Mouse (Mus musculus) limb, embryonic 13.5 days (tissue): Measurements from ENCODE around the gene Rps23. TPM values are rescaled to one million over a fixed set of nuclear protein-coding genes. Genes with fewer than 3 reads are reported as not detected.
A peak's percentile ranks its signal among the peaks of the same experiment; 100 is the strongest.

Experiments
- ATAC-seq: fragments of 200-750 bp; cut with Nextera tagmentation; 2 replicates; pipeline ENCODE4 v1.8.0; 2017; ENCODE audit warnings: low read depth, moderate number of reproducible peaks, moderate TSS enrichment; ENCODE audit not compliant: low FRiP score
- H3K27ac ChIP-seq: fragments of 300-500 bp; sonication (generic); 2 replicates; pipeline ENCODE4 v1.5.1; 2015; ENCODE audit warnings: inconsistent platforms, mild to moderate bottlenecking, moderate library complexity
- H3K27me3 ChIP-seq: fragments of 300-500 bp; sonication (generic); 2 replicates; pipeline ENCODE4 v1.6.1; 2015; ENCODE audit warnings: mild to moderate bottlenecking, inconsistent platforms
- H3K36me3 ChIP-seq: fragments of 300-500 bp; sonication (generic); 2 replicates; pipeline ENCODE4 v1.6.1; 2015; ENCODE audit warnings: inconsistent platforms, mild to moderate bottlenecking, moderate library complexity
- H3K4me1 ChIP-seq: fragments of 300-500 bp; sonication (generic); 2 replicates; pipeline ENCODE4 v1.6.1; 2015; ENCODE audit warnings: inconsistent platforms
- H3K4me2 ChIP-seq: fragments of 300-500 bp; sonication (generic); replicated peaks from 2 replicates; pipeline ENCODE4 v1.6.1; 2015; ENCODE audit warnings: inconsistent platforms, mild to moderate bottlenecking, moderate library complexity
- H3K4me3 ChIP-seq: fragments of 300-500 bp; sonication (generic); 2 replicates; pipeline ENCODE4 v1.5.1; 2015; ENCODE audit warnings: moderate library complexity, mild to moderate bottlenecking, inconsistent platforms
- H3K9ac ChIP-seq: fragments of 300-500 bp; sonication (generic); 2 replicates; pipeline ENCODE4 v1.6.1; 2015; ENCODE audit warnings: mild to moderate bottlenecking, inconsistent platforms
- H3K9me3 ChIP-seq: fragments of 300-500 bp; sonication (generic); 2 replicates; pipeline ENCODE4 v1.6.1; 2016; ENCODE audit warnings: inconsistent platforms
- WGBS: fragments of 180-500 bp; shearing (Covaris S2); methylation state at CpG from one replicate; pipeline ENCODE4 v1.1.7; 2015; 5-methylcytosine and 5-hydroxymethylcytosine counted together
- polyA plus RNA-seq: library from polyadenylated mRNA; unstranded; fragments of >200 nt; fragmentation: Nextera tagmentation; extraction: Ambion mirVana; gene quantifications from 2 replicates; pipeline ENCODE4 v1.2.1, GENCODE M21; 2015

Rps23 gene
- polyA plus RNA-seq, 1 experiment from 2014 or later = 232 TPM

DNA sequence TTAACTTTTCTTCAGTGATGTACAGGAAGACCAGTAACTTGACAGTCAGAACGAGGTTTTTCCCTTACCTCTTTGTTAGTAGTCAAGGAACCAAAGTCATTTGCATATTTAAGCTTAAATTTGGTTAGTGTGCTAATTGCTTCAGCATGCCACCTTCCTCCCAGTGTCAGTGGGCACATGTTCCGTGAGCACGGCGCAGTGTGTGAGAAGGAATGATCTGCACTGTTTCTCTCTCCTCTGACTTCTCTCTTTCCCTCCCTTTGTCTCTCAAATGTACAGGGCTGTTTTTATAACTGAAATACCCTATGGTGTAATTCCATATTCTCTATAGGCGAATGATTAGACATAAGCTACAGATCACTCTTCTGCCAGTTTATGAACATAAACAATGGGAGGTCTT, 16.8 kb downstream of the Rps23 start:
- Histone ChIP-seq H3K4me3 (no peak overlapping the region), H3K9me3 (no peaks in the 10 kb centered on the region), H3K36me3 (no peaks in the 10 kb centered on the region), H3K9ac (no peak overlapping the region), H3K27ac (no peak overlapping the region), H3K4me1 (no peaks in the 10 kb centered on the region), H3K27me3 (no peaks in the 10 kb centered on the region), H3K4me2 (no peak overlapping the region)
- ATAC-seq = no peak
- 82% methylated on average over 5 of the region's 5 CpGs for WGBS

DNA sequence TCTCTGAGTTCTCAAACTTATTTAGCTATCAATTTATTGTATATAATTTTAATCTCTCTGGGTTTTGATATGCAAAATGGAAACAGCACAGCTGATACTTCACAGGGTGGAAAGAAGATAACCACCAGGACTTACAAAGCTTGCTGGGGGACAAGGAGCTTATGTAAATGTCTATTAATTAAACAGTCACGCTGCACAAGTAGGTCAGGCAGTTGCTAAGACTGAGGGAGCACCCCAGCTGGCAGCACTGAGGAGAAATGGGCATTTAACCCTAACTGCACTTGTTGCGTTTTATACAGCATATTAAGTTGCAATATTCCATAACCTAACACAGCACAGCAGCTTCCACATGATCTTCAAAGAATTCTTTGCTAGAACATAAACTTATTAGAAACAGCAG, 36.1 kb downstream of the Rps23 start:
- 42% methylated on average over 2 of the region's 2 CpGs for WGBS
- Histone ChIP-seq H3K27ac (no peak overlapping the region), H3K9ac (no peak overlapping the region), H3K9me3 (0 out of 2 replicates have a peak, but pooled peaks cover 4% of the 10 kb centered on the region), H3K36me3 (no peaks in the 10 kb centered on the region), H3K27me3 (no peaks in the 10 kb centered on the region), H3K4me1 (no peaks in the 10 kb centered on the region), H3K4me3 (no peak overlapping the region), H3K4me2 (no peak overlapping the region)
- ATAC-seq = no peak

DNA sequence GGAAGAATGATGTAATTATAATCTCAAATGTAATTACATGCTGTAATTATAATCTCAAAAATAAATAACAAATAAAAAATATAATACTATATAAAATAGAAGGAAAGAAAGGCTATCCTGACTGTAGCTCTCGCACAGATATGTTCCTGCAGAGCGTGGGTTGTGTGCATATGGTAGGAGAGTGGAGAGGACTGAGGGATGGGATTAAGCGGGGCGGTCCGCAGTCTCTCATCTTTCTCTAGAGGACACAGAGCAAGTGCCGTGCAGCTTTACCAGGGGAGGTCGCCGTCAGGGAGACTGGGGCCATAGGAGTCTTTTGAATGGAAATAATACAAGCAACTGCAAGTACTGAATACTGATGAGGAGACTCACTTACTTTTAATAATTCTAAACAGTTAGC, 37.8 kb downstream of the Rps23 start:
- Histone ChIP-seq H3K27me3 (no peaks in the 10 kb centered on the region), H3K27ac (no peak overlapping the region), H3K36me3 (no peaks in the 10 kb centered on the region), H3K9me3 (0 out of 2 replicates have a peak, but pooled peaks cover 4% of the 10 kb centered on the region), H3K4me2 (no peak overlapping the region), H3K4me1 (no peaks in the 10 kb centered on the region), H3K9ac (no peak overlapping the region), H3K4me3 (no peak overlapping the region)
- 92% methylated on average over 8 of the region's 8 CpGs for WGBS
- no peak for ATAC-seq

DNA sequence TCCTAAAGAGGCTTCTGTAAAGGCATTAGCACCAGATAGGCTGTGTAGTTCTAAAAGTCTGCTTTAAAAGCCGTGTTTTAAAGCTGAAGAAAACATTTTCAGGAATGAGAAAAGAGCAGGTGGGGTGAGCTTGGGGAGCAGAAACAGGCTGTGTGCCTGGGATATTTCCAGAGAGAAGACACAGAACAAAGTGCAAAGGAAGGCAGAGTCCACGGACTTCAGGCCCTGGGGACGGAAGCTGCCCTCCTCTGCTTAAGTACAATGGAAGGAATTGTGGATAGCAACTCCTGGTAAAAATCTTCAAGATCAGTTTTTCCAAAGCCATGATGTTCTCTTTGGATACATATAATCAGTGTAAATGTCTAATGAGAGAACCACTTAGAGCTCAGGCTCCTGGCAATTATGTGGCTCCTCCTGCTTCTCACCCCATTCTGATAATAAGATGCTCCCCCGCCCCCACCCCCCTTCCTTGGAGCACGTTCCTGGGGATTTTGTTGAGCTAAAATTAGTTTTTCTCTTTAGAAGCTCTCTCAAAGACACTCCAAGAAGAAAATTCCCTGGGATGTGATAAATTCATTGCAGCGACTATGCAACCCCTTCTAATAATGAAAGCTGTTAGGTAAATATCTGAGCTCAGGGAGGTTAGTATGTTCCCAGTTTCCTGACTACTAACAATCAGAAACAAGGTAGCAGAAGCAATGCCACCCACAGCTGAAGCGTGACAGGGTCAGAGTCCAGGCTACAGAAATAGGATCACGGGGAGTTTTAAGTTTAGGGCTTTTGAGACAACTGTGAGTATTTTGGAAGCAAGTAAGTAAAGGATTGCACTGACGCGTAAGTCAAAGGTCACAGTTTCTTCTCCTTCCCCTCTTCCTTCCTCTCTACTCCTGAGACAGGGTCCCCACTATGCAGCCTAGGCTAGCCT, 40.3 kb downstream of the Rps23 start:
- Histone ChIP-seq H3K9ac (no peak overlapping the region), H3K4me2 (no peak overlapping the region), H3K4me1 (no peaks in the 10 kb centered on the region), H3K27ac (no peak overlapping the region), H3K36me3 (no peaks in the 10 kb centered on the region), H3K9me3 (no peaks in the 10 kb centered on the region), H3K27me3 (no peaks in the 10 kb centered on the region), H3K4me3 (no peak overlapping the region)
- ATAC-seq = no peak
- 65% methylated on average over 10 of the region's 10 CpGs for WGBS

DNA sequence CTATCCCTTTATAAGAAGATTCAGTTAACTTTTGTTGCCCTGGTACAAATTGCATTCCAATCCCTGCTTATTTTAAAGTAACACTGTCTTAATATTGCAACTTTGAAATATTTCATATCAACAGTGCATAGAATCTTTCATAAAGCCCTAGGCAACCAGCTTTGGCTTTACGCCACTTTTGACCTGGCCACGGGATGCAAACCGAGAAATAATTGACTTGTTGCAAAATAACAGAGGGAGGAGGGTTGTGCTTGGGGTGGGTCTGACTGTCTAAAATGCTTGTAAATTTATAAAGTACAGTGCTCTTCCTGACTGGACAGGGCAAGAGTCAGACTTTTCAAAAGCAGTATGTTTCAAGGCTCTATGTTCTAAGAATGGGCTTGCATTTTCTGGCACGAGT, 41.8 kb downstream of the Rps23 start:
- 75% methylated on average over 4 of the region's 4 CpGs for WGBS
- no peak overlapping the region for H3K4me2 ChIP-seq
- no peak overlapping the region for H3K4me3 ChIP-seq
- H3K4me1 ChIP-seq = 0 out of 2 replicates have a peak, but pooled peaks cover 8% of the 10 kb centered on the region
- H3K27me3 ChIP-seq = no peaks in the 10 kb centered on the region
- ATAC-seq = no peak
- no peak overlapping the region for H3K9ac ChIP-seq
- H3K9me3 ChIP-seq = no peaks in the 10 kb centered on the region
- no peak overlapping the region for H3K27ac ChIP-seq
- H3K36me3 ChIP-seq = no peaks in the 10 kb centered on the region

DNA sequence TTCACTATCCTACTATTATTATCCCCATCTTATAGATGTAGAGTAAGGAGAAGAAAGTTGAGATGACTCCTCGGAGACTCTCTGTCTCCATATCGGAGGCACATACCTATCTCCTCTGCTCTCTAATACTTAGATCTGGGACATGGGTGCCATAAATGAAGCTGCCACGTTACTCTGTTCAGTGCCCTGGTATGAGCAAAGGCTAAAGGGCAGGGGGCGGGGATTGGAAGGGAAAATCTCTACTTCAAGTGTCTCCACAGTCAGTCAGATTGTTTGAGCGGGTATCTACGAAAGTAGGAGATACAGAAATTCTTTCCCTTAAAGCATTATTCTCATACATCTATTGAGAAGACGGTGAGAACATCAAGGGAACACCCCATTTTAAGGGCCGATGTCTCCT, 43.2 kb downstream of the Rps23 start:
- no peak overlapping the region for H3K4me3 ChIP-seq
- H3K9me3 ChIP-seq = no peaks in the 10 kb centered on the region
- H3K36me3 ChIP-seq = no peaks in the 10 kb centered on the region
- WGBS = 79% methylated on average over 8 of the region's 8 CpGs
- H3K4me1 ChIP-seq = peaks cover 13% of the 10 kb centered on the region; the same call in 1 of the 2 replicates
- no peak overlapping the region for H3K27ac ChIP-seq
- no peak overlapping the region for H3K9ac ChIP-seq
- no peaks in the 10 kb centered on the region for H3K27me3 ChIP-seq
- H3K4me2 ChIP-seq = no peak overlapping the region
- ATAC-seq = no peak

DNA sequence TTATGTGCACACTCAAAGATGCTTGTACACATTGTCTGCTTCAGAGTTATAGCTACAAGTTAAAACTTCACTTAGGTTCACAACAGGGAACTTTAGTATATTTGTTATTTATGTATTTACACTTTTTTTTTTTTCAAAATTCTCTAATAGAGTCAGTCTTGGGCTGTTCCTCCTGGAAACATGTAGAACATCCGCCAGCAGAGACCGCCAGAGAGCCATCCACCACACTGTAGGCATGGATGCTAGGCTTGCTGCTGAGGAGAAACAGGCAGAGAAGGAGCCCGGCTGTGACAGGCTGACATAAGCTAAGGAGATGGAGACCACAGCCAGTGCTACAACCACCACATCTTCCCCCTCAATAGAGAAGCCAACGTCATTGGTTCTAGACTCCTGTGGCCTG, 44.7 kb downstream of the Rps23 start:
- WGBS = 6% methylated on average over 4 of the region's 4 CpGs
- H3K27ac ChIP-seq = no peak overlapping the region
- H3K4me1 ChIP-seq = peaks cover 13% of the 10 kb centered on the region; the same call in 1 of the 2 replicates
- H3K9me3 ChIP-seq = no peaks in the 10 kb centered on the region
- no peaks in the 10 kb centered on the region for H3K27me3 ChIP-seq
- H3K4me3 ChIP-seq = no peak overlapping the region
- no peaks in the 10 kb centered on the region for H3K36me3 ChIP-seq
- no peak overlapping the region for H3K9ac ChIP-seq
- peak; percentile 84 for ATAC-seq
- no peak overlapping the region for H3K4me2 ChIP-seq

DNA sequence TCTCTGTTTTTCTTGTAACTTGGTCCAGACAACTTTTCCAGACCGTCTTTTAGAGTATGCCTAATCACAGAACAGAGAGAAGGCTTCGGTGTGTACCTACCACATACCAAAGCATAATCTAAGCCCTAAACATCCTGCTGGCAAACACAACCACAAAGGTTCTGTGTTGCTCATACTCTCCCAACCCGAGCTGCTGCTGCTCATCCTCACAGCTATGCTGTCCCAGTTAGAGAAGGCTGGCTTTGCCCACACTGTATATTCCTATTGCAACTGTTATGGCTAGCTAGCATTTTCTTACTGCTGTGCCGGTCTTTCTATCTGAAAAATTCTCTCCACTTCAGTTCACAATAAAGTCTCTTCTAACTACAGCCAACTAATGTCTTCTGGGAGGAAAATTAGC, 46.2 kb downstream of the Rps23 start:
- Histone ChIP-seq H3K4me3 (no peak overlapping the region), H3K9ac (no peak overlapping the region), H3K36me3 (no peaks in the 10 kb centered on the region), H3K27me3 (no peaks in the 10 kb centered on the region), H3K4me2 (no peak overlapping the region), H3K27ac (no peak overlapping the region), H3K9me3 (no peaks in the 10 kb centered on the region), H3K4me1 (peaks cover 13% of the 10 kb centered on the region; the same call in 1 of the 2 replicates)
- no peak for ATAC-seq
- 65% methylated on average over 4 of the region's 4 CpGs for WGBS

DNA sequence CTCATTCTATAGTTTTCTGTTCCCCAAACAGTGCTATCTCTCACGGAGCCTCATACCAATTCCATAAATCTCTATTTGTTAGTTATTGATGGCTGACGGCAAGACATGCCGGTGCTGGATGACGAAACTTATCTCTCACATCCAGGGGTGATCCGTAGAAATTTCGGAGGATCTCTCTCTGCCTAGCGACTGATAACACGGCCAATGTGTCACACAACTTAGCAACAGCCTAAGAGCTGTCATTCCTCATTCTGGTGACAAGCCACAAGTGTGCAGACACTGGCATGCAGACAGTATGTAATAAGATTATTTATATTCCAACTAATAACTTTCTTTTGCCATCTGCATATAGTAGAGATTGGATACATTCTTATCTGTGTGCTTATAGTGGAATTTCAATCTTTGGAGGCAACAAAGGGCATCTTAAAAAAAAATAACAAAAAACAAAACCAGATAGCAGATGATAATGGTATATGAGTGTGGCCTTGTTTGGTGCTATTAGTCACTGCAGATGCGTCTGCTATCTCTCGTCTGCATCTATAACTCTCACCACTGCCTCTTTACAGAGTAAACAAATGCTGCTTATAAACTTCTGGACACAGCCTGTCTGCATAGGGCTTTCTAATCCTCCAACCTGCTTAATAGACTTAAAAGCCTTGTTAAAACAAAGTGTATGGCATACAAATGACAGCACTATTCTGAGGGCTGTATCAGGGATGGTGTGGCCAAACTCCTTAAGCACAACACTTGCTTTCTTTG, 47.7 kb downstream of the Rps23 start:
- Histone ChIP-seq H3K4me3 (no peak overlapping the region), H3K9ac (no peak overlapping the region), H3K9me3 (no peaks in the 10 kb centered on the region), H3K27ac (no peak overlapping the region), H3K36me3 (no peaks in the 10 kb centered on the region), H3K4me2 (no peak overlapping the region), H3K27me3 (no peaks in the 10 kb centered on the region), H3K4me1 (peaks cover 13% of the 10 kb centered on the region; the same call in 1 of the 2 replicates)
- 74% methylated on average over 10 of the region's 10 CpGs for WGBS
- no peak for ATAC-seq

DNA sequence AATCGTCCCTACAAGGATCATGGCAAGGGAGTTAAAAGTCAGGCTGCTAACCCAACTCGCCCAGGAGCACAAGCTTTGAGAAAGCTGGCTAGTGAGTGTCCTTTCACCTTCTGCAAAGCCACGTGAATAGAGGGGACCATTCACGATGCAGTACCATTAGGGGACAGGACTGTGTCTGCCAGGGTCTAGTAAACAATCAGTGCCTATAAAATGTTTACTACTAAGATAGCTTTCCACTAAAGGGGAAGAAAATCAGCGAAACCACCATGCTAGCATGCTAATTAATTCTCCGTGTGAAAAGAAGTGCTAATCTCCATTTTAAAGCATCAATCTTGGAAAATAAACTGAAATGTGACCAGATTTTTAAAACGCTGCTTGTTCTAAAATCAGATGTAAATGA, 50.7 kb downstream of the Rps23 start:
- H3K27me3 ChIP-seq = no peaks in the 10 kb centered on the region
- no peaks in the 10 kb centered on the region for H3K9me3 ChIP-seq
- peaks cover 12% of the 10 kb centered on the region; the same call in 1 of the 2 replicates for H3K4me1 ChIP-seq
- H3K4me2 ChIP-seq = no peak overlapping the region
- H3K9ac ChIP-seq = no peak overlapping the region
- no peak for ATAC-seq
- H3K4me3 ChIP-seq = no peak overlapping the region
- no peak overlapping the region for H3K27ac ChIP-seq
- 30% methylated on average over 7 of the region's 7 CpGs for WGBS
- H3K36me3 ChIP-seq = no peaks in the 10 kb centered on the region
